Mouse (Mus musculus): ENCODE measurements around the gene Sv2b.

DNA sequence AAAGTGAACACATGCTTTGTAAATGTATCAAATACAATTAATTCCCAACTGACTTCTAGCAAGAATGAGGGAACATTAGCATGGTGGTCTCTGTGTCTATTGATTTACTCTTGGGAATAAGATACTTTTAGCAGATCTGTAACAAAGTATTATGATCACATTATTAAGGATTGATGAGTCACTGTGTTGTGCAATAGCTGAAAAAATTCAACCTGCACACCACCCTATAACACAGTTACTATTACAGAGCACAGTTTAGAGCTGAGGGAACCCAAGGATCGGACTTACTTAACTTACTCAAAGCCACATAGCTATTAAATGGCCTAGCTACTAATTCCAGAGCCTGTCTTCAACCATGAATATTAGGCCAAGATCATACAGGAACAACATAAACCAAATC lies 72.7 kb downstream of the Sv2b start:
- TF ChIP-seq CTCF (conservative IDR thresholded peaks at IDR 0.05; ENCODE audit: insufficient read depth, insufficient read length, low read depth, low read length) (no peak), POLR2A (IDR thresholded peaks at IDR 0.05; ENCODE audit: low read depth, low read length) (no peak)
